Mouse (Mus musculus) neural tube, embryonic 14.5 days (tissue): ENCODE results near the gene Gm20388. TPM values are rescaled to one million over a fixed set of nuclear protein-coding genes. Genes with fewer than 3 reads are reported as not detected.

Experiments
- ATAC-seq: fragments of 200-750 bp; cut with Nextera tagmentation; 2 replicates; pipeline ENCODE4 v1.8.0; 2017; ENCODE audit warnings: low read depth, mild to moderate bottlenecking, moderate TSS enrichment, moderate library complexity
- H3K27ac ChIP-seq: fragments of 300-500 bp; sonication (generic); 2 replicates; pipeline ENCODE4 v1.5.1; 2014; ENCODE audit warnings: low read depth, mild to moderate bottlenecking, control low read depth, low read length, moderate library complexity, mixed read lengths
- H3K27me3 ChIP-seq: fragments of 300-500 bp; sonication (generic); 2 replicates; pipeline ENCODE4 v1.6.1; 2014; ENCODE audit warnings: low read length; ENCODE audit not compliant: control insufficient read depth, insufficient read depth
- H3K36me3 ChIP-seq: fragments of 300-500 bp; sonication (generic); 2 replicates; pipeline ENCODE4 v1.6.1; 2014; ENCODE audit warnings: low read length, mixed read lengths; ENCODE audit not compliant: control insufficient read depth, insufficient read depth
- H3K4me1 ChIP-seq: fragments of 300-500 bp; sonication (generic); 2 replicates; pipeline ENCODE4 v1.6.1; 2014; ENCODE audit warnings: low read length; ENCODE audit not compliant: control insufficient read depth, insufficient read depth
- H3K4me2 ChIP-seq: fragments of 300-500 bp; sonication (generic); 2 replicates; pipeline ENCODE4 v1.6.1; 2014; ENCODE audit warnings: mild to moderate bottlenecking, low read depth, low read length, control low read depth
- H3K4me3 ChIP-seq: fragments of 300-500 bp; sonication (generic); 2 replicates; pipeline ENCODE4 v1.5.1; 2014; ENCODE audit warnings: low read depth, low read length, control low read depth, mixed read lengths
- H3K9ac ChIP-seq: fragments of 300-500 bp; sonication (generic); replicated peaks from 2 replicates; pipeline ENCODE4 v1.6.1; 2014; ENCODE audit warnings: low read depth, mild to moderate bottlenecking, control low read depth, low read length, mixed read lengths
- H3K9me3 ChIP-seq: fragments of 300-500 bp; sonication (generic); 2 replicates; pipeline ENCODE4 v1.6.1; 2016; ENCODE audit warnings: low read length; ENCODE audit not compliant: control insufficient read depth
- WGBS: fragments of 180-500 bp; shearing (Covaris S2); extraction: QIAGEN DNeasy Blood & Tissue Kit; methylation state at CpG from one replicate; pipeline ENCODE4 v1.1.7; 2014; 5-methylcytosine and 5-hydroxymethylcytosine counted together
- polyA plus RNA-seq: library from polyadenylated mRNA; unstranded; fragments of >200 nt; fragmentation: Nextera tagmentation; extraction: Ambion mirVana; gene quantifications from 2 replicates; pipeline ENCODE4 v1.2.1, GENCODE M21; 2014

Gene Gm20388
- polyA plus RNA-seq, 1 experiment from 2014 or later = 10.3 TPM

DNA sequence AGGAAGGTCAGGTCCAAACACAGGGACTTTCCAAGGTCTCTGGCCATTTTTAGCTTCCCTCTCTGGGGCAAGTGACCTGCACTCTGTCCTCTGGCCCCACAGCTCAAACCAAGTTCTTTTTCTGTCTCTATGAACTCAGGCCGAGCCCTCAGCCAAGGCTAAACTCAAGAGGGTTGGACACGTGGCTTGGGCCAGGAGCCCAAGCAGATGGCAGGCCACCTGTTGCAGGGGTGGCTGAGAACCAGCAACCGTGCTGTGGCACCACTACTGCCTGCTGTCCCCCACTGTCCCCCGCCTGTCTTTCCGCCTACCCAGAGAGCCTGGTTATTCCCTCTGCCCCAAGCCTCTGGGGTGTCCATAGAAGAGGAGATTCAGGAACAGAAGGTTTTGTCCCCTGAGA, 303.3 kb downstream of the Gm20388 start:
- WGBS = 44% methylated on average over 5 of the region's 5 CpGs
- H3K4me1 ChIP-seq = peaks cover 16% of the 10 kb centered on the region
- no peak overlapping the region for H3K4me3 ChIP-seq
- no peaks in the 10 kb centered on the region for H3K27me3 ChIP-seq
- no peak overlapping the region for H3K9ac ChIP-seq
- H3K4me2 ChIP-seq = no peak overlapping the region
- ATAC-seq = no peak
- H3K9me3 ChIP-seq = no peaks in the 10 kb centered on the region
- H3K27ac ChIP-seq = no peak overlapping the region
- H3K36me3 ChIP-seq = no peaks in the 10 kb centered on the region

DNA sequence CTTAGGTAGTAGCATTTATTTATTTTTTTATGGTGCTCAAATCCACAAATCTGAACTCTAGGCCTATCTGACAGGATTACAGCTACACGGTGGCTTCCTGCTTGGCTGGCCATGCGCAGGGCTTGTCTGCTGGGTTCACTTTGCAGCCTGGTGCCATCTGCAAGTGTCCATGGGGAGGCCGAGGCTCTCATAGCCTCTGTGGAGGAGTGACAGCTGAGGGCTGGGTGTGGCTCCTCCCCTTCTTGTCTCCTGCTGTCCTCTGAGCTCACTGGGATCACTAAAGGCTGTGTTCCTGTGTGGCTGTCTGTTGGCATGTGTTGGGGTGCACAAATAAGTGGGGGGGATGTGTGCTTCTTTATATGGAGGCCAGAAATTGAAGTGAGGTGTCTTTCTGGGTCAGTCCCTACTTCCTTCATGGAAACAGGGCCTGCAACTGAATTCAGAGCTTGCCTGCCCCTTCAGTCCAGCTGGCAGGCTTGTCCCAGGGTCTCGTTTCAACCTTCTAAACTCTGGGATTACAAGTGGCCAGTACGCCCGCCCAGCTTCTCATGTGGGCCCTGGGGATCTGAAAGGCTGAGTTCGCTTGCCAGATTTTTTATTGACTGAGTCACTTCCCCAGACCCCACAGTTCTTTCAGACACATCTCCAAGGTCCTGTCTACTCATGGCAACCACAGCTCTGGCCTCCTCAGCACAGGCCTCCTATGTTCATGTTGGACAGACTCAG, 304.9 kb downstream of the Gm20388 start:
- Histone ChIP-seq H3K36me3 (no peaks in the 10 kb centered on the region), H3K4me1 (peaks cover 16% of the 10 kb centered on the region), H3K27ac (0 out of 2 replicates have a peak overlapping the region, but pooled peaks have one; percentile 16), H3K27me3 (no peaks in the 10 kb centered on the region), H3K4me3 (no peak overlapping the region), H3K4me2 (no peak overlapping the region), H3K9me3 (no peaks in the 10 kb centered on the region), H3K9ac (no peak overlapping the region)
- 25% methylated on average over 7 of the region's 7 CpGs for WGBS
- ATAC-seq = peak; percentile 29; the same call in 1 of the 2 replicates

DNA sequence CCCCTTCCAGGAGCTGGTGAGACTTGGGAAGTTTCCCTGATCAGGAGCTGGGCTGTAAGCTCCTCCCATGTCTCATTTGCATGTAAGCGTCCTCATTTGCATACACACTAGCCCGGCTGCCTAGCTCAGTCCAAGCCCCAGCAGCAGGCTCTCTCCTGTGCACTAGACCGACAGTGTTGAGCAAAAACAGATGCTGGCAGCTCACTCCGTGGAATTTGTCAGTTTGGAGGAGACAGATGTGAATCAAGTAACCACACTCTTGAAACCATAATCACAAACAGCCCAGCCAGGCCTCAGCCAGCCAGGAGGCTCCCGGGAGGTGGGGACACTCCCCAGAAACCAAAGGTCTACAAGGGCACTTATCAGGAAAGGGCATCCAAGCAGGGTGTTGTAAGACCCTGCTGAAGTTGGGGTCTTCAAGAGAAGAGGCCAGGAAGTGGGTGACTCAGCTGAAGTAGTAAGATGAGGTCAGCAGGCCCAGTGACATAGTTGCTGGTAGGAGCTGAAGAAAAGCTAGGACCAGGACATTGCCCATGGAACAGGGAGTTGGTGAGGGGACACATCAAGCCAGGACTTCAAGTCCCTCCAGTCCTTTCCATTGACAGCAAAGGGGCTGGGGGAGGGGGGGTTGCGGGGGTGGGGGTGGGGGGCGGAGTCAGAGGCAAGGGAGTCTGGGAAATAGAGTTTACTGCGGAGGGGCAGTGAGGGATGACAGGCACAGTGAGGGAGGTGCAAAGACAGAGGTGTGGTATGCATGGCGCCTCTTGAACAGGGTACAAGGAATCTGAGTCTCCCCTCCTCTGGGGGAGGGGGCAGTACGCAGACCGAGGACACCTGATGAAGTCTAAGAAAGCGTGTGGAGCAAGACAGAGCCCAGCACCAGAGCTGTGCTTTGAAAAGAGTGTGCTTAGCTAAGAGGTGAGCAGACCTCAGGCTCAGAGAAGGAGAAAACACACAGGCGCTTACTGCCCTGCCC, 306.5 kb downstream of the Gm20388 start:
- ATAC-seq = peak; percentile 79; the same call in 1 of the 2 replicates
- H3K4me3 ChIP-seq = no peak overlapping the region
- H3K4me2 ChIP-seq = no peak overlapping the region
- H3K4me1 ChIP-seq = peaks cover 16% of the 10 kb centered on the region
- WGBS = 23% methylated on average over 13 of the region's 13 CpGs
- H3K9ac ChIP-seq = no peak overlapping the region
- peak overlapping the region; percentile 55; the same call in 1 of the 2 replicates for H3K27ac ChIP-seq
- no peaks in the 10 kb centered on the region for H3K9me3 ChIP-seq
- no peaks in the 10 kb centered on the region for H3K27me3 ChIP-seq
- no peaks in the 10 kb centered on the region for H3K36me3 ChIP-seq

DNA sequence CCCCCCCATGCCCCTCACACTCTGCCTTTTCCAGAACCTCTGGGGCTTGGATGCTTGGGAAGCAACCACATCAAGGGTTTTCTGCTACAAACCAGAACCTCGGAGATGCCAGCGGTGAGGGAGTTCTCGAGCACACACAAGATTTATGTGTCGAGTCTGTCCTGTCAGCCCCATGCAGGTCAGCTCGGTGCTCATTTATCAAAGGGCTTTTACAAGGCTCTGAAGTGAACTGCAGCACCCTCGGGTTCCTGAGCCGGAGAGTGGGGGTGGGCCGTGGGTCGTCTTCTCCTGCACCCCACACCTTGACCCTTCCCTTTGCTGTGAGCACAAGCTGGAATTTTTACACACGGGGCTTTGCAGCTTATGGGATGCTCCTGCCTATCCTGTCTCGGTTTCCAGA, 311.9 kb downstream of the Gm20388 start:
- no peak overlapping the region for H3K4me2 ChIP-seq
- no peaks in the 10 kb centered on the region for H3K27me3 ChIP-seq
- 11% methylated on average over 11 of the region's 11 CpGs for WGBS
- peaks cover 14% of the 10 kb centered on the region; the same call in 1 of the 2 replicates for H3K4me1 ChIP-seq
- no peak overlapping the region for H3K27ac ChIP-seq
- H3K36me3 ChIP-seq = no peaks in the 10 kb centered on the region
- ATAC-seq = no peak
- no peak overlapping the region for H3K4me3 ChIP-seq
- H3K9me3 ChIP-seq = no peaks in the 10 kb centered on the region
- no peak overlapping the region for H3K9ac ChIP-seq

DNA sequence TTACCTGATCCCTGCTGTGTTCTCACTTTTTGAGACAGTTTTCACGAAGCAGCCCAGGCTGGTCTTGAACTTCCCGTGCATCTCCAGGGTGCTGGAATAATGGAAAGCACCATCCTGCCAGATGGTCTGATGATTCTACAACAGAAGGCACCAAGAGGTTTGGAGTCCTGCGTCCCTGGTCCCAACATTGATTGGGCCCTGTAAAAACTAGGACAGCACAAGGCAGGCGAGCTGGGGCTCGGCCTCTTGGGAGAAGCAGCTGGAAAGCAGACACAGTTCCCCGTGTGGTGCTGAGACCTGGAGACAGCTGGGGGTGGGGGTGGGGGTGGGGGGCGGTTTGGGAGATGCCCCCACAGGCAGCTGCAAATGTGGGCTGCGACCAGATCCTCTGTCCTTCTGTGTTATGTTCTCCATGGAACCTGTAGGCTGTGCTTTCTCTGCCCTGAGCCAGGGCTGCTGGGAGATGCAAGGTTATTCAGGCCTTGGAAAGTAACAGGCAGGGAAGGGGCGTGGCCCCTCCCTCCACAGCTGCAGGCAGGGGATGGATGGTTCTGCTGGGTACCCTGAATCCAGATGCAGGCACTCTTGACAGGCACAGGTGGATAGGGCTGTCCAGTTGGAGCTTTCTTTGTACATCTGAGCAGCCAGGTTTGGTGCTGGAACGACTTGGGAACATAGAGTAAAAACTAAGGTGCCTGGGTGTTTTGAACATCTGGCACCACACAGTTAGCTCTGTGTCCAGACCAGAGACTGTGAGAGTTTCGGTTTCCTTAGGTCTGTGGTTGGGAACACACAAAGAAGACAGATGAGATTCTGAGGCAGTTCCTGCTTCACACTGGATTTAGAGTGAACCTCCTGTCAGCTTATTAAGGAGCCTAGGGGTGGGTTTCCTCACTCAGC, 314.1 kb downstream of the Gm20388 start:
- Histone ChIP-seq H3K27me3 (no peaks in the 10 kb centered on the region), H3K9me3 (no peaks in the 10 kb centered on the region), H3K36me3 (no peaks in the 10 kb centered on the region), H3K9ac (no peak overlapping the region), H3K4me2 (no peak overlapping the region), H3K4me3 (no peak overlapping the region), H3K4me1 (peaks cover 22% of the 10 kb centered on the region), H3K27ac (no peak overlapping the region)
- WGBS = 49% methylated on average over 10 of the region's 11 CpGs
- ATAC-seq = no peak

DNA sequence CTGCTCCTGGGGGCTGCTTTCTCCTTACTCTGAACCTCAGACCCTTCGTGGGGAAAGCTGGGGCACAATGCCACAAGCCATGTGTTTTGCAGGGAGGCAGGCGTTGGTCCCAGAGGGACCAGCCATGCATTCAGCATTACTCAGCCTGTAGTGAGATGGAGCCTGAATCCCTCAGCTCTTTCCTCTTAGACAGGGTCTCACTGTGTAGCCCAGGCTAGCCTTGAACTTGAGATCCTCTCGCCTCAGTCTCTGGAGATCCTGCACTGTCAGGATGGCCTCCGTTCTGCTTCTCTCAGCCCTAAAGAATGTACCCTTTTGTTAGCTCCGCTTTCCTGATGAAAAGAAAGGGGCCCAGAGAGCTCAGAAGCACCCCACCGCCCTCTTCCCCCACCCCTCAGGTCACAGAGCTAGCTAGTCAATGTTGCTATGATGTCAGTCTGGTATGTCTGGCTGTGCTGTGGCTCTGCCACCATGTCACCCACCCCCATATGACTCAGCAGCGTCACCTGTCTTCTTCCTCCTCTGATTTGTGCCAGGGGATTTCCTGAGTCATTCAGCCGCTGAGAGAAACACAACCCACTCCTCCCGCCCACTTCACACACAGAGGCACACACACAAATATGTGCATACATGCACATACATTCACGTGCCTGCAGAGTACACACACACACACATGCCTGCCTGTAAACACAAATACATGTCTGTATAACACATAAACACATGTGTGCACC, 314.9 kb downstream of the Gm20388 start:
- 21% methylated on average over 10 of the region's 10 CpGs for WGBS
- Histone ChIP-seq H3K4me2 (no peak overlapping the region), H3K4me1 (peaks cover 29% of the 10 kb centered on the region), H3K27ac (no peak overlapping the region), H3K9ac (no peak overlapping the region), H3K36me3 (no peaks in the 10 kb centered on the region), H3K4me3 (no peak overlapping the region), H3K9me3 (no peaks in the 10 kb centered on the region), H3K27me3 (no peaks in the 10 kb centered on the region)
- ATAC-seq = no peak

DNA sequence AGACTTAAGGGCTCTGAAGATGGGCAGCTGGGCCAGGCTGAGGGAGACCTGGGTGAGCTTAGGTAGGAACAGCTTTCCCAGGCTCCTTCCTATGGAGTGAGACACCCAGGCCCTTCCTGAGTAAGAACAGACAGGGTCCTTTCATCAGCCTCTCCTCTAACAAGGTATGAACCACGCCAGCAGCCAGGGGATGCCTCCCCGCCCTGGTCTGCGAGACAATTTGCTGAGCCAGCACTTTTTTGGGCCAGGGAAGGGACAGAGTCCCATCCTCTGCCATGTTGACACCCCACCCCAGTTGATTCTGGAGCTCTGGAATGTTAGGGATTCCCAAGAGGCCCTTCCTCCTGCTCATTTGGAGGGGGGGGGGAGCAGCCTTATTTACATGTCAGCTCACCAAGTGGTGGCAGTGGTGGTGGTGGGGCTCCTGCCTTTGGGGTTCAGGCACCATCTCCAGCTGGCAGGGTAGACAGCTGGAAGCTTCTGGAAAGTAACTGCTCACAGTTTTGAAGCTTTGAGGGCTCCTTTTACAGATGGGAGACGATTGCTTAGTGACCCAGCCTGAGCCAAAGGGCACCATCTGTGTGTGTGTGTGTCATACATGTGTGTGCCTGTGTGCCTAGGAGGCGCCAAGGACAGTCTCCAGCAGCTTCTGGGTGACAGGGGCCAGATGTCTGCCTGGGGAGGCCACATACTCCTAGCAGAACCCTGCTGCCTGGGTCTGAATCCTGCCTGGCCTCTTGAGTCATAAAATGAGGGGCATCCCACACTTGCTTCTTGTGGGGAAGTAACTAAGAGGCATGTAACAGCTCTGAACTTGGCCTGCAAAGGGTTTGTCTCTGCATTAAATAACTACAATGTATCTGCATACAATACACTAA, 316.3 kb downstream of the Gm20388 start:
- Histone ChIP-seq H3K4me2 (peak overlapping the region; percentile 92; the same call in 1 of the 2 replicates), H3K27me3 (no peaks in the 10 kb centered on the region), H3K9ac (no peak overlapping the region), H3K36me3 (no peaks in the 10 kb centered on the region), H3K9me3 (no peaks in the 10 kb centered on the region), H3K4me1 (peaks cover 42% of the 10 kb centered on the region), H3K4me3 (no peak overlapping the region), H3K27ac (peak overlapping the region; percentile 40; the same call in 1 of the 2 replicates)
- ATAC-seq = no peak
- 40% methylated on average over 5 of the region's 5 CpGs for WGBS
